Mouse (Mus musculus): ENCODE results near the gene Usp12.

- TF ChIP-seq CTCF (IDR thresholded peaks at IDR 0.05; ENCODE audit: borderline replicate concordance, extremely low read depth, insufficient read depth, insufficient read length), result no peak
- TF ChIP-seq POLR2A (IDR thresholded peaks at IDR 0.05; ENCODE audit: borderline replicate concordance, extremely low read depth, insufficient read depth, insufficient read length, poor library complexity, severe bottlenecking), result no peak
Observed at GRCm38 (mm10) chr5:146837967-146838720, 43.3 kb upstream of the Usp12 start.

All from brain, embryonic 14.5 days (tissue).